Mouse (Mus musculus): ENCODE data around the gene Zfp11.
A peak's percentile ranks its signal among the peaks of the same experiment; 100 is the strongest.

The Zfp11 gene

DNA sequence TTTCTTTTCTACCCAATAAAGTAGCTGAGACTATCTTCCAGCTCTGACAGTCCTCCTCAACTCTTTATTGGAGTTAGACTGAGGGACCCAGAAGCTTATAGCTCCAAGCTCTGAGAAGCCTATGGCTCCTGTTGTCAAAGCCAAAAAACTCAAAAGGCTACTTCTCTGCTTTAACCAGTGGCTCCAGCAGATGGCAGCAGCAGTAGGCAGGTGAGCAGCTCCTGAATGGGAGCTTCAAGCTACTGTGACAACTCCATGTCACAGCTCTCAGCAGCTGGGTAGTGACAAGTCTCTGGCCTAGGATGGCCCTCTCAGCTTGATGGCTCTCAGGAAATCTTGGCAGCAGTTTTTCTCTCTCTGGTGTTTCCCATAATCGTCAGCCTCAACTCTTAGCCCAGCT lies 58.8 kb downstream of the Zfp11 start:
- peak; percentile 78 for DNase-seq (ENCODE audit: low read depth, low spot score)

- DNase-seq (ENCODE audit: low read depth, low spot score), result no peak
These were observed 62.4 kb downstream of the Zfp11 start for GRCm38 (mm10) chr5:129607476-129607875.
